Mouse (Mus musculus): Measurements from ENCODE around the gene Btnl6. TPM values are rescaled to one million over a fixed set of nuclear protein-coding genes. Genes with fewer than 3 reads are reported as not detected.

Btnl6 gene
- not detected in 2 replicates for polyA plus RNA-seq (2012; rRNA removed)
- not detected in 2 replicates for polyA plus RNA-seq (2014; fragmentation: Nextera tagmentation; extraction: Ambion mirVana)

GRCm38 (mm10) chr17:34517252-34517651 is at the start of gene Btnl6:
Btnl6 (minus strand) TSS chr17:34517352.
- no peaks in the 10 kb centered on the region for H3K4me1 ChIP-seq (replicated peaks; ENCODE audit: control insufficient read depth in 2 of 2, insufficient read depth in 2 of 2, low read length in 1 of 2)
- H3K36me3 ChIP-seq (replicated peaks; ENCODE audit: control insufficient read depth, insufficient read depth, low read depth), result no peaks in the 10 kb centered on the region
- no peak within 1 kb of the TSS for H3K27ac ChIP-seq
- no peak within 1 kb of the TSS for H3K4me3 ChIP-seq (ENCODE audit: insufficient read depth in 1 of 2, low read depth in 2 of 2, low read length in 2 of 2)
- H3K4me2 ChIP-seq (ENCODE audit: low read depth), result no peak within 1 kb of the TSS
- no peak within 1 kb of the TSS for H3K9ac ChIP-seq (replicated peaks)
- H3K9me3 ChIP-seq (ENCODE audit: control insufficient read depth, low read length), result no peaks in the 10 kb centered on the region
- ATAC-seq (ENCODE audit: insufficient read depth), result no peak
- DNase-seq (ENCODE audit: low read depth in 3 of 3, low spot score in 3 of 3), result no peak
- no peaks in the 10 kb centered on the region for H3K27me3 ChIP-seq (ENCODE audit: control insufficient read depth, insufficient read depth, low read length)
- no peak for TF ChIP-seq CTCF (IDR thresholded peaks at IDR 0.05; ENCODE audit: low read depth)
- TF ChIP-seq EP300 (IDR thresholded peaks at IDR 0.05; ENCODE audit: low read depth), result no peak
- WGBS (ENCODE audit: insufficient replicate concordance), result 63% methylated on average over 4 of the region's 4 CpGs

- ATAC-seq (ENCODE audit: insufficient read depth), result no peak
- DNase-seq (ENCODE audit: low read depth in 3 of 3, low spot score in 3 of 3), result no peak
- H3K27me3 ChIP-seq (ENCODE audit: control insufficient read depth, insufficient read depth, low read length), result no peaks in the 10 kb centered on the region; the same call in 1 of the 2 replicates
- H3K36me3 ChIP-seq (replicated peaks; ENCODE audit: control insufficient read depth, insufficient read depth, low read depth), result no peaks in the 10 kb centered on the region
- H3K9ac ChIP-seq (replicated peaks), result no peak overlapping the region
- no peak overlapping the region for H3K27ac ChIP-seq
- H3K4me2 ChIP-seq (ENCODE audit: low read depth), result no peak overlapping the region
- 40% methylated on average over 3 of the region's 3 CpGs for WGBS (ENCODE audit: insufficient replicate concordance)
- H3K9me3 ChIP-seq (ENCODE audit: control insufficient read depth, low read length), result no peaks in the 10 kb centered on the region
- peaks cover 3% of the 10 kb centered on the region in 2 experiments; a peak in 3 of 4 replicates for H3K4me1 ChIP-seq (replicated peaks; ENCODE audit: control insufficient read depth in 2 of 2, insufficient read depth in 2 of 2, low read length in 1 of 2)
- TF ChIP-seq CTCF (IDR thresholded peaks at IDR 0.05; ENCODE audit: low read depth) (no peak), EP300 (IDR thresholded peaks at IDR 0.05; ENCODE audit: low read depth) (no peak)
- no peak overlapping the region for H3K4me3 ChIP-seq (ENCODE audit: insufficient read depth in 1 of 2, low read depth in 2 of 2, low read length in 2 of 2)
Observed at GRCm38 (mm10) chr17:34564796-34565195, 47.6 kb upstream of the Btnl6 start.

GRCm38 (mm10) chr17:34564003-34564421 is 46.9 kb upstream of the Btnl6 start, which contains the start of gene Notch4:
Notch4 (plus strand) TSS chr17:34564268.
- Histone ChIP-seq H3K4me3 (ENCODE audit: insufficient read depth in 1 of 2, low read depth in 2 of 2, low read length in 2 of 2) (no peak within 1 kb of the TSS), H3K9ac (replicated peaks) (no peak within 1 kb of the TSS), H3K36me3 (replicated peaks; ENCODE audit: control insufficient read depth, insufficient read depth, low read depth) (no peaks in the 10 kb centered on the region), H3K4me2 (ENCODE audit: low read depth) (no peak within 1 kb of the TSS), H3K27me3 (ENCODE audit: control insufficient read depth, insufficient read depth, low read length) (no peaks in the 10 kb centered on the region; the same call in 1 of the 2 replicates), H3K27ac (no peak within 1 kb of the TSS), H3K4me1 (replicated peaks; ENCODE audit: control insufficient read depth in 2 of 2, insufficient read depth in 2 of 2, low read length in 1 of 2) (peaks cover 3 to 4% of the 10 kb centered on the region in 2 experiments; a peak in 3 of 4 replicates), H3K9me3 (ENCODE audit: control insufficient read depth, low read length) (no peaks in the 10 kb centered on the region)
- no peak for ATAC-seq (ENCODE audit: insufficient read depth)
- no peak for TF ChIP-seq EP300 (IDR thresholded peaks at IDR 0.05; ENCODE audit: low read depth)
- TF ChIP-seq CTCF (IDR thresholded peaks at IDR 0.05; ENCODE audit: low read depth), result no peak
- WGBS (ENCODE audit: insufficient replicate concordance), result 12% methylated on average over 6 of the region's 6 CpGs
- DNase-seq (ENCODE audit: low read depth in 3 of 3, low spot score in 3 of 3), result no peak

- no peak overlapping the region for H3K9ac ChIP-seq (replicated peaks)
- no peak overlapping the region for H3K4me3 ChIP-seq (ENCODE audit: insufficient read depth in 1 of 2, low read depth in 2 of 2, low read length in 2 of 2)
- ATAC-seq (ENCODE audit: insufficient read depth) (no peak), DNase-seq (ENCODE audit: low read depth in 3 of 3, low spot score in 3 of 3) (no peak)
- no peaks in the 10 kb centered on the region for H3K36me3 ChIP-seq (replicated peaks; ENCODE audit: control insufficient read depth, insufficient read depth, low read depth)
- TF ChIP-seq CTCF (IDR thresholded peaks at IDR 0.05; ENCODE audit: low read depth) (no peak), EP300 (IDR thresholded peaks at IDR 0.05; ENCODE audit: low read depth) (no peak)
- H3K27ac ChIP-seq, result no peak overlapping the region
- peaks cover 3 to 4% of the 10 kb centered on the region in 2 experiments; a peak in 3 of 4 replicates for H3K4me1 ChIP-seq (replicated peaks; ENCODE audit: control insufficient read depth in 2 of 2, insufficient read depth in 2 of 2, low read length in 1 of 2)
- H3K9me3 ChIP-seq (ENCODE audit: control insufficient read depth, low read length), result no peaks in the 10 kb centered on the region
- no peaks in the 10 kb centered on the region; the same call in 1 of the 2 replicates for H3K27me3 ChIP-seq (ENCODE audit: control insufficient read depth, insufficient read depth, low read length)
- 69% methylated on average over 11 of the region's 11 CpGs for WGBS (ENCODE audit: insufficient replicate concordance)
- H3K4me2 ChIP-seq (ENCODE audit: low read depth), result no peak overlapping the region
Observed at GRCm38 (mm10) chr17:34563354-34563753, 46.2 kb upstream of the Btnl6 start.

GRCm38 (mm10) chr17:34562595-34562994 is 45.4 kb upstream of the Btnl6 start:
- Histone ChIP-seq H3K4me2 (ENCODE audit: low read depth) (no peak overlapping the region), H3K9ac (replicated peaks) (no peak overlapping the region), H3K9me3 (ENCODE audit: control insufficient read depth, low read length) (no peaks in the 10 kb centered on the region), H3K36me3 (replicated peaks; ENCODE audit: control insufficient read depth, insufficient read depth, low read depth) (no peaks in the 10 kb centered on the region), H3K27ac (no peak overlapping the region), H3K4me3 (ENCODE audit: insufficient read depth in 1 of 2, low read depth in 2 of 2, low read length in 2 of 2) (no peak overlapping the region), H3K4me1 (replicated peaks; ENCODE audit: control insufficient read depth in 2 of 2, insufficient read depth in 2 of 2, low read length in 1 of 2) (peaks cover 3 to 4% of the 10 kb centered on the region in 2 experiments; a peak in 3 of 4 replicates), H3K27me3 (ENCODE audit: control insufficient read depth, insufficient read depth, low read length) (no peaks in the 10 kb centered on the region; the same call in 1 of the 2 replicates)
- 41% methylated on average over 3 of the region's 3 CpGs for WGBS (ENCODE audit: insufficient replicate concordance)
- no peak for DNase-seq (ENCODE audit: low read depth in 3 of 3, low spot score in 3 of 3)
- no peak for ATAC-seq (ENCODE audit: insufficient read depth)
- no peak for TF ChIP-seq EP300 (IDR thresholded peaks at IDR 0.05; ENCODE audit: low read depth)
- TF ChIP-seq CTCF (IDR thresholded peaks at IDR 0.05; ENCODE audit: low read depth), result no peak
